ENCODE assay signal across 24 mouse cellular contexts in the genomic region with DNA sequence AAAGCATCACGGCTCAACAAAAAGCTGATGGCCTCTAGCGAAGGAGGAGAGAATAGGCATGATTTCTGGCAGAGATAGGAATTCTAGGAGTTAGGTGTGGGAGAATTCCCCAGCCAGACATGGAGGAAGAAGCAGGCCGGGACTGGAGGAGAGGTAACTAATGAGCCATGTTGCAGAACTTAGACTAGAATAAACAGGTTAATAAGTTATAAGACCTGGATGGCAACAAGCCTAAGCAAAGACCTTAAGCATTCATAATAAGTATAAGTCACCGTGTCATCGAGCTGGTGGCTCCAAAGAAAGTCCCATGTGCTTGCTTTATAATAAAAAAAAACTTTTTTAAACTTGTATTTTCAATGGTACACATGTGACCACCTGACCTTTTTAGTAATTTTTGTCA. TPM values are rescaled to one million over a fixed set of nuclear protein-coding genes. Genes with fewer than 3 reads are reported as not detected.
DNase-seq lines count a peak whose midpoint lies in the region; ATAC-seq lines count a peak whose summit lies in the region.
"Had no signal": no experiment of that assay in that cellular context is flagged by ENCODE, and none has a peak within 500 bp of the region (broad histone marks: within the 10 kb centered on the region; RNA-seq: fewer than 3 reads in every experiment).

No protein-coding gene starts in this region.

- no peaks in the 10 kb centered on the region for H3K27me3 ChIP-seq in kidney, embryonic 14.5 days (ENCODE audit: control insufficient read depth, insufficient read depth, low read length)
- H3K27me3 ChIP-seq in midbrain, embryonic 11.5 days (ENCODE audit: control insufficient read depth, insufficient read depth, low read length), result no peaks in the 10 kb centered on the region
- no peaks in the 10 kb centered on the region for H3K27me3 ChIP-seq in midbrain, embryonic 14.5 days (ENCODE audit: control insufficient read depth, insufficient read depth, low read length)
- H3K27me3 ChIP-seq: CH12.LX; embryonic facial prominence, embryonic 12.5 days; forebrain, embryonic 13.5 days; forebrain, embryonic 15.5 days; Patski had no signal

- WGBS in kidney, embryonic 14.5 days, result 81% methylated on average over 5 of the region's 5 CpGs
- WGBS in midbrain, embryonic 11.5 days, result 91% methylated on average over 5 of the region's 5 CpGs
- 94% methylated on average over 5 of the region's 5 CpGs for WGBS in midbrain, embryonic 14.5 days

- H3K9me3 ChIP-seq in kidney, embryonic 14.5 days (ENCODE audit: control insufficient read depth, low read length), result no peaks in the 10 kb centered on the region
- H3K9me3 ChIP-seq in midbrain, embryonic 11.5 days (ENCODE audit: control insufficient read depth, low read length), result no peaks in the 10 kb centered on the region
- no peaks in the 10 kb centered on the region for H3K9me3 ChIP-seq in midbrain, embryonic 14.5 days (ENCODE audit: control insufficient read depth, low read length)
- H3K9me3 ChIP-seq: embryonic facial prominence, embryonic 10.5 days; embryonic facial prominence, embryonic 12.5 days; forebrain, embryonic 13.5 days; forebrain, embryonic 15.5 days; G1E had no signal

- H3K4me2 ChIP-seq in kidney, embryonic 14.5 days (replicated peaks; ENCODE audit: low read depth, low read length), result no peak overlapping the region
- H3K4me2 ChIP-seq in midbrain, embryonic 11.5 days, result no peak overlapping the region
- no peak overlapping the region for H3K4me2 ChIP-seq in midbrain, embryonic 14.5 days (ENCODE audit: low read length)
- H3K4me2 ChIP-seq: embryonic facial prominence, embryonic 12.5 days; forebrain, embryonic 13.5 days; forebrain, embryonic 15.5 days had no signal

- H3K4me3 ChIP-seq in kidney, embryonic 14.5 days (ENCODE audit: low read length), result no peak overlapping the region
- H3K4me3 ChIP-seq in midbrain, embryonic 11.5 days (ENCODE audit: low read depth, low read length), result no peak overlapping the region
- no peak overlapping the region for H3K4me3 ChIP-seq in midbrain, embryonic 14.5 days (replicated peaks; ENCODE audit: low read depth, low read length)
- H3K4me3 ChIP-seq: embryonic facial prominence, embryonic 10.5 days; embryonic facial prominence, embryonic 12.5 days; forebrain, embryonic 13.5 days; forebrain, embryonic 15.5 days had no signal

- ATAC-seq in kidney, embryonic 14.5 days (ENCODE audit: low FRiP score, low TSS enrichment), result no peak
- ATAC-seq in midbrain, embryonic 11.5 days (ENCODE audit: low FRiP score), result no peak
- no peak for ATAC-seq in midbrain, embryonic 14.5 days (ENCODE audit: low FRiP score, low TSS enrichment)
- ATAC-seq: activated CD4-positive, CD25-positive, alpha-beta regulatory T cell, adult 4 months; CD4-positive, CD25-positive, alpha-beta regulatory T cell, adult 4 months; forebrain, embryonic 13.5 days; forebrain, embryonic 15.5 days; Patski had no signal

- H3K27ac ChIP-seq in kidney, embryonic 14.5 days (ENCODE audit: low read depth, low read length), result no peak overlapping the region
- no peak overlapping the region for H3K27ac ChIP-seq in midbrain, embryonic 11.5 days (ENCODE audit: low read depth, low read length)
- H3K27ac ChIP-seq in midbrain, embryonic 14.5 days (replicated peaks; ENCODE audit: low read depth, low read length), result no peak overlapping the region
- H3K27ac ChIP-seq: embryonic facial prominence, embryonic 10.5 days; embryonic facial prominence, embryonic 12.5 days; forebrain, embryonic 13.5 days; forebrain, embryonic 15.5 days had no signal

- DNase-seq in kidney, adult 11 months, result peak; percentile 29
- DNase-seq in kidney, adult 9 months, result peak; percentile 56
- DNase-seq in kidney, postnatal 10 days, result no peak
- DNase-seq in midbrain, embryonic 11.5 days (ENCODE audit: low spot score, missing footprints), result peak; percentile 14
- DNase-seq in midbrain, embryonic 14.5 days, result no peak
- DNase-seq: adrenal gland, adult 8-10 months; adrenal gland, postnatal 14 days; adrenal gland, postnatal 36 days; B cell, adult 2 months; cerebellum, adult 11-12 months; cerebellum, adult 2 months; cerebellum, adult 9-10 months; cerebellum, postnatal 10 days; cerebellum, postnatal 25 days had no signal

- no peaks in the 10 kb centered on the region for H3K4me1 ChIP-seq in kidney, embryonic 14.5 days (ENCODE audit: control insufficient read depth, insufficient read depth, low read length)
- H3K4me1 ChIP-seq in midbrain, embryonic 11.5 days (ENCODE audit: control insufficient read depth, insufficient read depth, low read length), result no peaks in the 10 kb centered on the region
- no peaks in the 10 kb centered on the region for H3K4me1 ChIP-seq in midbrain, embryonic 14.5 days (ENCODE audit: control insufficient read depth, insufficient read depth, low read length)
- H3K4me1 ChIP-seq: forebrain, embryonic 13.5 days; forebrain, embryonic 15.5 days had no signal

- no peak overlapping the region for H3K9ac ChIP-seq in kidney, embryonic 14.5 days (ENCODE audit: low read depth, low read length)
- H3K9ac ChIP-seq in midbrain, embryonic 11.5 days (ENCODE audit: low read length), result no peak overlapping the region
- no peak overlapping the region for H3K9ac ChIP-seq in midbrain, embryonic 14.5 days (replicated peaks; ENCODE audit: low read length)
- H3K9ac ChIP-seq: embryonic facial prominence, embryonic 12.5 days; forebrain, embryonic 13.5 days; forebrain, embryonic 15.5 days had no signal

- H3K36me3 ChIP-seq in kidney, embryonic 14.5 days (ENCODE audit: control insufficient read depth, insufficient read depth, low read length), result no peaks in the 10 kb centered on the region
- no peaks in the 10 kb centered on the region for H3K36me3 ChIP-seq in midbrain, embryonic 11.5 days (ENCODE audit: control insufficient read depth, insufficient read depth, low read length)
- H3K36me3 ChIP-seq in midbrain, embryonic 14.5 days (ENCODE audit: control insufficient read depth, insufficient read depth, low read length), result no peaks in the 10 kb centered on the region
- H3K36me3 ChIP-seq: embryonic facial prominence, embryonic 10.5 days; embryonic facial prominence, embryonic 12.5 days; forebrain, embryonic 15.5 days; G1E had no signal

RNA-seq across cellular contexts. Expression of a gene that starts 4.2 kb away (rescaled TPM):
- 4.6 and 4.8 TPM in 2 replicates for polyA plus RNA-seq in kidney, embryonic 14.5 days (2014; fragmentation: Nextera tagmentation; extraction: Ambion mirVana)
- polyA plus RNA-seq in midbrain, embryonic 11.5 days (2014; fragmentation: Nextera tagmentation; extraction: Ambion mirVana), result 0.41 and 0.49 TPM in 2 replicates
- polyA plus RNA-seq in midbrain, embryonic 14.5 days (2014; fragmentation: Nextera tagmentation; extraction: Ambion mirVana), result 0.47 and 1.1 TPM in 2 replicates

RNA-seq across cellular contexts. Expression of a gene that starts 7.7 kb away (rescaled TPM):
- polyA plus RNA-seq in kidney, embryonic 14.5 days (2014; fragmentation: Nextera tagmentation; extraction: Ambion mirVana), result 69.2 and 86.8 TPM in 2 replicates
- polyA plus RNA-seq in midbrain, embryonic 11.5 days (2014; fragmentation: Nextera tagmentation; extraction: Ambion mirVana), result 97.1 and 100 TPM in 2 replicates
- polyA plus RNA-seq in midbrain, embryonic 14.5 days (2014; fragmentation: Nextera tagmentation; extraction: Ambion mirVana), result 121 and 124 TPM in 2 replicates

RNA-seq across cellular contexts. Expression of a gene that starts 51.4 kb away (rescaled TPM):
- 13.1 and 14.8 TPM in 2 replicates for polyA plus RNA-seq in kidney, embryonic 14.5 days (2014; fragmentation: Nextera tagmentation; extraction: Ambion mirVana)
- 12.4 and 13.5 TPM in 2 replicates for polyA plus RNA-seq in midbrain, embryonic 11.5 days (2014; fragmentation: Nextera tagmentation; extraction: Ambion mirVana)
- 13.4 TPM in 2 replicates for polyA plus RNA-seq in midbrain, embryonic 14.5 days (2014; fragmentation: Nextera tagmentation; extraction: Ambion mirVana)

Comparison
In these comparisons a context has a peak if more than half of its experiments do, and no peak if none do; other contexts are left out.
1. DNase-seq: peak in kidney, adult 11 months (single experiment), kidney, adult 9 months (single experiment) and midbrain, embryonic 11.5 days (single experiment); none in kidney, postnatal 10 days (single experiment) and midbrain, embryonic 14.5 days (single experiment).